Comparison of ENCODE assay signal across 21 mouse cellular contexts in the genomic region with DNA sequence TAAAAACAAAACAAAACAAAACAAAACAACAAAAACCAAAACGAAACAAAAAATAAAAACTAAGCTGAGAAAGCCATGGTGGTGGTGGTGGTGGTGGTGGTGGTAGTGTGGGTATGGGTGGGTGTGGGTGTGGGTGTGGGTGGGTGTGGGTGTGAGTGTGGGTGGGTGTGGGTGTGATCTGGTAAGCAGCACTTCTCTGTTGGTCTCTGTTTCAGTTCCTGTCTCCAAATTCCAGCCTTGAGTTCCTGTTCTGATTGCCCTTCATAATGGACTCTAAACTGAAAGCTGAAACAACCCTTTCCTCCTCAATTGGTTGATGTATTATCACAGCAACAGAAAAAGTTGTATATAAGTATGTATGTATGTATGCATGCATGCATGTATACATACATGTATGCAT. TPM values are rescaled to one million over a fixed set of nuclear protein-coding genes. Genes with fewer than 3 reads are reported as not detected.
DNase-seq lines count a peak whose midpoint lies in the region; ATAC-seq lines count a peak whose summit lies in the region.
"Had no signal": no experiment of that assay in that cellular context is flagged by ENCODE, and none has a peak within 500 bp of the region (broad histone marks: within the 10 kb centered on the region; RNA-seq: fewer than 3 reads in every experiment).

No protein-coding gene starts in this region.

- no peak for DNase-seq in left cerebral cortex, postnatal 36 days (ENCODE audit: low spot score in 2 of 2)
- DNase-seq in thymus, postnatal 25 days, result no peak
- DNase-seq: adrenal gland, adult 8-10 months; adrenal gland, postnatal 14 days; adrenal gland, postnatal 36 days; B cell, adult 2 months; cerebellum, adult 11-12 months; cerebellum, adult 2 months; cerebellum, adult 9-10 months; cerebellum, postnatal 10 days; cerebellum, postnatal 25 days; embryo, embryonic 11 days; forebrain, postnatal 0 days had no signal

- 0 out of 2 replicates have a peak, but pooled peaks have one; percentile 42 for ATAC-seq in common myeloid progenitor, adult 5-6 weeks (replicated peaks; ENCODE audit: low read depth, poor library complexity, severe bottlenecking)
- ATAC-seq in megakaryocyte, adult 5-6 weeks (ENCODE audit: poor library complexity, severe bottlenecking), result peak; percentile 85
- peak; percentile 70; the same call in 1 of the 2 replicates for ATAC-seq in monocyte, adult 5-6 weeks (replicated peaks; ENCODE audit: insufficient number of reproducible peaks, low FRiP score, low TSS enrichment, poor library complexity, severe bottlenecking)
- ATAC-seq: activated CD4-positive, CD25-positive, alpha-beta regulatory T cell, adult 4 months; CD4-positive, CD25-positive, alpha-beta regulatory T cell, adult 4 months; forebrain, embryonic 13.5 days; forebrain, embryonic 15.5 days; forebrain, postnatal 0 days; Patski had no signal

- intact Hi-C loops in left cerebral cortex, postnatal 36 days (cut with DNase I), result no loop called here

RNA-seq across cellular contexts. Expression of a gene that starts 40.3 kb away (rescaled TPM):
- 567 and 716 TPM in 2 replicates for total RNA-seq in common myeloid progenitor, adult 5-6 weeks (2017)
- total RNA-seq in megakaryocyte, adult 5-6 weeks (2015), result 3,978 and 3,999 TPM in 2 replicates
- 2,780 and 3,394 TPM in 2 replicates for total RNA-seq in megakaryocyte, adult 5-6 weeks (2017)
- total RNA-seq in monocyte, adult 5-6 weeks (2017), result 1,040 to 2,074 TPM (median 1,179 TPM) in 3 replicates
- 100 to 1,000 TPM; 504 to 568 TPM for total RNA-seq in left cerebral cortex, postnatal 36 days (2021)
